Mouse (Mus musculus) gastrocnemius, postnatal 4 days (tissue): Measurements from ENCODE around the gene Adcy9. TPM values are rescaled to one million over a fixed set of nuclear protein-coding genes. Genes with fewer than 3 reads are reported as not detected.
"Not testable (repeated sequence)": the region's sequence is repeated elsewhere in the genome, so short reads cannot be mapped to it uniquely, and the experiment has no call there.

Experiments used
- DNase-seq, 2 experiments: peaks; one replicate each; pipeline ENCODE4 v3.0.0; 2021 to 2022; ENCODE audit warnings: low spot score in 2 of 2, mixed read lengths in 2 of 2
- total RNA-seq, 2 experiments: library from RNA; stranded (reverse); gene quantifications; 2 replicates each; pipeline ENCODE4 v1.2.3; 2021

The Adcy9 gene
- total RNA-seq, 2 experiments from 2014 or later = 18.1 to 19.3 TPM

DNA sequence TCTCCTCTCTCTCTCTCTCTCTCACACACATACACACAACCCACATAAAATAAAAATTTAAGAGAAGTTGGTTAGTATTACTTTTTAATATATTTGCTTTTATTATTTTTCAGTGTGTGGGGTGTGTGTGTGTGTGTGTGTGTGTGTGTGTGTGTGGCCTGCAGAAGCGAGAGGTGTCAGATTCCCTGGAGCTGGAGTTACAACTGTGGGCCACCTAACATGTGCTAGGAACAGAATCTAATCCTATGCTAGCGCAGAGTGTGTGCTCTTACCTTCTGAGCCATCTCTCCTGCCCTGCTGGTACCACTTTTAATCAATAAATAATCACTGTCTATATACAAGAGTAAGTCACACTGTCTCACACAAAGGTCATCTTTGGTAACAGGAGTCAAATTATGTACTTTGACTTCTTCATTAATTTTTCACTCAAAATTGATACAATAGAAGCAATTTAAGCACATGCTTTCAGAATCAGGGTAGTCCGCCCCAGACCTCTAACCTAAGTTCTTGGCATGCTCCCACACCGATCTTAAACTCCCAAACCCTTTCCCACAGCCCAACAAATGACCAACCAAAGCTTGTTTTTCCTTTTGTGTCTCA is 25.2 kb downstream of the Adcy9 start:
- no peak for DNase-seq

DNA sequence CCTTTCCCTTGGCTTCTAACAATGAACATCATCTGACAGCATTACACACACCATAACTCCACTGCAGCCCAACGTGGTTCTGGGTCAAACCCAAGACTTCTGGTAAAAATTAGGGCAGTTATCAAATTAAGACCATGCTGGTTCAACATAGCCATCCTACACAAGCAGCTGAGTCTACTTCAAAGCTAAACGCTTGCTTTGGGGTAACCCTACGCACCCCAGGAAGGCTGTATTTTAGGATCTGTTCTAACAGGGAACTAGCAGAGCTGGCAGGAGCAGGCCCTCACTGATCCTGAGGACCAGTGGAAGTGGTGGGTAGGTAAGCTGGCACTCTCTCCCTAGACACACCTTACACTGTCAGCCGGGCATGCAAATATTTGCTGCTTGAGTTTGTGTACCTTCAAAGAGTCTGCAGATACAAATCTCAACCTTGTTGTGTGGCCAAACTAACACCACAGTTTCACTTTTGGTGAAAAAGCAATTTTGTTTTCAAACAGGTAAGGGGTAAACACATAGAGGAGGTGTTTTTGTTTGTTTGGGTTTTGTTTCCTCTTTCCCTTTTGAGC is 36.7 kb downstream of the Adcy9 start:
- no peak for DNase-seq

DNA sequence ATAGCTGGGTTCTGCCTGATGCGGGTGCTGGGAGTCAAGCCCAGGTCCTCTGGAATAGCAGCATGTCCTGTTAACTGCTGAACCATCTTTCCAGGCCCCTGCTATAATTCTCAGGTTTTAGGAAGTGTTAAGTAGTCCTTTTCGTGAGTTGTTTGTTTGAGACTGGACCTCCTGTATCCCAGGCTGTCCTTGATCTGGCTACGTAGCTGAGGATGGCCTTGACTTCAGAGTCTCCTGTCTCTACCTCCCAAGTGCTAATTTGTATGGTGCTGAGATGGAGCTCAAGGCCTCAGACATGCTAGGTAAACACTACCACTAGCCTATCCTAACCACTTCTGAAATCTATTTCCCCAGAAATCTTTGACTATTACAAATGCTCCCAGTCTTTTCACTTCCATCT is 37.9 kb downstream of the Adcy9 start:
- no peak for DNase-seq

DNA sequence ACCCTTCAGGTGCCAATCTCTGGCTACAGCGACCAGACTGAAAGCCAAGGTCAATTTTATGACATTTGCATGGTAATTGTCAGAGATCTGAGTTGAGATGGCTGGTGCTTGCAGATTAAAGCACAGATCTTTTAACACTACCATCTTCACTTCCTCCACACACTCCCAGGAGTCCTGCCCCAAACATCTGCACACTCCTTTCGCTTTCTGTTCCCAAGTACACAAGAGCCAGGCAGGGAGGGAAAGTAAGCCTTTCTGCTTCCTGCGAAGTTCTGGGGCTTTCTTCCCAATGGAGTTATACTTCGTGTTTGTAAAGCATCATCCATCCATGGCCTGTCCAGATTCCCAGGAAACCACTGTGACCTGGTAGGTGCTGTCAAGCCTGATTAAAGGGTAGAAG is 38.8 kb downstream of the Adcy9 start:
- no peak for DNase-seq

DNA sequence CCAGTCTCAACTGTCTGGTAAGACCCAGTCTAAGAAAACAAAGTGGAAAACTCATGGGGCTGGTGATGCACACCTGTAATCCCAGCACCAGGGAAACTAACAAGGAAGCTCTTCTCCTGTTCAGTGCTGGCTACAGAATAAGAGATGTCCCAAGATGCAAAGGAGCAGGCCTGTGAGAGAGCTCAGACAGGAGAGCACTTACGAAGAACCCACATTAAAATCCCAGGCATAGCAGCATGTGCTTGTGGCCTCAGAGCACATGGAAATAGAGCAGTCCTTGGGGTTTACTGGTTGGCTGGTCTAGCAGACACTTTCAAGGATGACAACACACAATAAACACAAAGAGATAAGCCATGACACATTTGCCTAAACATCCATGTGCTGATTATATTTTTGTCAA is 41.5 kb downstream of the Adcy9 start:
- no peak for DNase-seq

DNA sequence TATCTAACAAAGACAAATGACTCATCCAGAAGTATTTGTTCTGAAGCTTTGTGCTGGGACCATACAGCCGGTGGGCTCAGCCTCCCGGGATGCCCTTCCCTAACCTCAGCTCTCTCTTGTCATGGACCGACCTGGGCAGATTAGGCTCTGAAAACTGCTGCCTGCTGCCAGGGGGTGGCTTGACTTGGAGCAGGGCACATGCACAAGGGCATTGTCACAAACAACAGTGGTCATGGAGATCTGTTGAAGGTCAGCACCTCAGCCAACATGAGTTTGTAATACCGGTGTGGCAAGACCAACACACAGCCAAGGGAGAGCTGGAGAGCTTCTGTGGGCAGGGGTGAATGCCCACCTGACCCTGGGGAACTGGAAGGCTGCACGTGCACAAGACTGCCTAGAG is 42.7 kb downstream of the Adcy9 start:
- DNase-seq = no peak

DNA sequence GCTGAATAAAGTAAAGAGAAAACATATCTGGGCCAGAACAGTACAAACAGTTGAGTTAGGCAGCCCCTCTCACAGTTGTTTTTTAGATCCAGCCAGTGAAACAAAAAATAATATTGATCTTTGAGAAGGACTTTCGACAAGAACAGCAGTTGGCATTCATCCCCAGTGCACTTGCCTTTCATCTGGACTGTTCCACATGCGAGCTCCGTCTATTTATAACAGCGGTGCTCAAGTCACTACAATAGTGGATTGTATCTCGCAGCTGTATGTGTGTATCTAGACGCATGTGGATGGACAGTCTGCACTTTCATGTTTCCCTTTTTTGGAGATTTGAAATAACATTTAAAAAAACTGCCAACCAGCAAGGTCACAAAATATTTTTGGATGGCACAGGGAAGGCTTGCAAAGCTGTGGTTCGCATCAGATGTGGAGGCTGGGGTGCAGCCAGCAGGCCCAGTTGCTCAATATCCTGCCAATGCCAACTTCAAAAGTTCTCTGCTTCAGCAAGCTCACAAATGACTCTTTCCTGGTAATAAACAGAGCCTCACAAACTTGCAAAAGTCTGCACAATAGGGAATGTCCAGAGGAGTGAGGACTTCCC is 45.4 kb downstream of the Adcy9 start:
- DNase-seq = no peak

DNA sequence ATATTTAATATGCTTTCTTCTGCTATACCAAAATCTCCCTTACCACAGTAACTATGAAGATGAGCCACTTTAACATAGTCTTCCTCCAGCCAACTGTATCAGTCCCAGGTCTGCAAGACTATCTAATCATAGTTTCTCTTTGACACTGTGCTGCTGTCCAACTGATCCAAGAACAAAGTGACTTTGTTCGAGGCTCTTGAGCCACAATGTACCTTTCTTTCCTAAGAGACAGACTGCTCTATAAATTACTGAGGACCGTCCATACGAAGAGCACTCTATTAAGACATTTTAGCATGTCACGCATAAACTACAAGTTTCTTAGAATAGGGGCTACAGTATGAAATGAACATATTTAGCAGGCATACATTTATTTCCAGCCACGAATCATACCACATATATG is 46.0 kb downstream of the Adcy9 start:
- no peak for DNase-seq

DNA sequence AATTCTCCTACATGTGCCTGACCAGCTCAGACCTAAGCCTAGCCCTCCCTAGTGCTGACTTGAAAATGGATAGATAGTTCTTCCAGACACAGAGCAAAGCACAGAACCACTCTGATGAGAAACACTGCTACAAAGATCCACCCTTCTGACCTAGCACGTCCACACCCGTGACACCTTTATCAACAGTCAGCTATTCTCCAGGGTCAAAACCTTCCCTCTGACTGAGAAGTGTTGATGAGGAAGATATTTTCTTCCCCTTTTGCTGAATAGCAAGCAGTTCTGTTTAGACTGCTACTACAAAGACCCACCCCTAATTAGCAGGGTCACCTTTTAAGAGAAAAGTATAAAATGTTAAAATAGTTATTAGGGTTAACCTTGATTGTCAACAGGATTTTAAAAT is 49.3 kb downstream of the Adcy9 start:
- no peak for DNase-seq

DNA sequence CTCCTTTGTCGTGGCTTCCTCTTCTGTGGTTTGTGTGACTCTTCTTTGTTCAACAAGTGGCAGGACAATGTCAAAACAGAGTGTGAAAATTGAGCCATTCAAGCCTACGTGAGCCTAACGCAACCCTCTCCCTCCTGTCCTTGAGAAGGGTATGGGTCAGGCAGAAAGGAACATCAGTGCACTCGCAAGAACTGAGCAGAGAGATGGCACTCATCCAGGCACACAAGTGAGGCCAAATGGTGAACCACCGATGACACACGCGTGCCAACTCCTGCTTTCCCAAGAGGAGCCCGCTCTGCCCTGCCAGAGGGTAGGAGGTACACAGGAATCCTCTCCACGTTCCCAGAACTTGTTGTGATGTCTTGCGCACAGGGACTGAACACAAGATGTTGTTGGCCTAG is 50.2 kb downstream of the Adcy9 start:
- DNase-seq = peak in 1 of 2 experiments; percentile 28

DNA sequence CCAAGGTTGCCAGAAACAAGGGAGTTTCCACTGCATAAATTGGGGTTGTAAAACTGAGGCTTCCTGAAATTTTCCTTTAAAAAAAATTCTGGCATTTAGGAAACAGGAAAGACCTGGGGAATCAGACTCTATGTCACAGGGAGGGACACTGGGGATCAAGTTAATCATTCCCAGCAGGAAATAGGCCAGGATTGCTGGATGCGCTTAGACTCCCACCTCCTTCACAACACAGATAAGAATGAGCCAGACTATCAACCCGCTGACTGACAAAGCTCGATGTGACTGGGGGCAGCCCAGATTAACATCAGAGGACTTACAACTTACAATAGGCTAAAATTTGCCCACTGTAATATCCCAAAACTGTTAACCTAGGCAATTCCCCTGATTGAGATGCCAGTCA is 52.4 kb downstream of the Adcy9 start:
- no peak for DNase-seq

DNA sequence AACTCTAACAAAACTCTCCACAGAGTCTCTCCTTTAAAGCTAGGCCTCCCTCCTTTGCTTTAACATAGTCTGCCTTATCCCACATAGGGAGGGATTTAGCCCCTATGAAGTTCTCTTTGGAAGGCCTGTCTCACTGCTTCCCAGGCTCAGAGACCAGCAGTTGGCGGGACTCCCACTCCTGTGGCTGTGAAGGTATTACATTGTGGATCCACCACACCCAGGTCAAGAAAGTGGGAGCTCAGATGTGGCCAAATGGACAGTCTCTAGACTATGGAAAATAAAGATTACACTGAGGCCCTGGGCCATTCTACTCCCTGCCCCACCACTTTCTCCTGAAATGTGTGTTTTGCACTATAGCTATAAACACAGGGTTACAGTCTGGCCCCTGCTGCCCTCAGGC is 53.0 kb downstream of the Adcy9 start:
- DNase-seq = no peak

DNA sequence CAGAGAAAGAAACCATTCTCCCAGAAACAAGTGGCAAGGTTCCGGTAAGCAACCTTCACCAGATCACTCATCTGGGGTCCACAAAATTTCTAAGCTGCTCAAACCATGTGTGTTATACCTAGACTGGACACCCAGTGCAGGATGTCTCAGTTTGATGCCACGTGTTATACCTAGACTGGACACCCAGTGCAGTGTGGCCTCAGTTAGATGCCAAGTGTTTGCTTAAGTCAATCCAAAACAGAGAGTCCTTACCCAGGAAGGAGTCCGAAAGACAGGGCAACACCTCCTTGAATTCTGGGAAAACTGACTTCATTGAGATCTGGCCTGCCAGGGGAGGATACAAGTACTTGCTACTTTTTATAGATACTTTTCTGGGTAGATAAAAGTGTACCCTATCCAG is 53.6 kb downstream of the Adcy9 start:
- DNase-seq = no peak

DNA sequence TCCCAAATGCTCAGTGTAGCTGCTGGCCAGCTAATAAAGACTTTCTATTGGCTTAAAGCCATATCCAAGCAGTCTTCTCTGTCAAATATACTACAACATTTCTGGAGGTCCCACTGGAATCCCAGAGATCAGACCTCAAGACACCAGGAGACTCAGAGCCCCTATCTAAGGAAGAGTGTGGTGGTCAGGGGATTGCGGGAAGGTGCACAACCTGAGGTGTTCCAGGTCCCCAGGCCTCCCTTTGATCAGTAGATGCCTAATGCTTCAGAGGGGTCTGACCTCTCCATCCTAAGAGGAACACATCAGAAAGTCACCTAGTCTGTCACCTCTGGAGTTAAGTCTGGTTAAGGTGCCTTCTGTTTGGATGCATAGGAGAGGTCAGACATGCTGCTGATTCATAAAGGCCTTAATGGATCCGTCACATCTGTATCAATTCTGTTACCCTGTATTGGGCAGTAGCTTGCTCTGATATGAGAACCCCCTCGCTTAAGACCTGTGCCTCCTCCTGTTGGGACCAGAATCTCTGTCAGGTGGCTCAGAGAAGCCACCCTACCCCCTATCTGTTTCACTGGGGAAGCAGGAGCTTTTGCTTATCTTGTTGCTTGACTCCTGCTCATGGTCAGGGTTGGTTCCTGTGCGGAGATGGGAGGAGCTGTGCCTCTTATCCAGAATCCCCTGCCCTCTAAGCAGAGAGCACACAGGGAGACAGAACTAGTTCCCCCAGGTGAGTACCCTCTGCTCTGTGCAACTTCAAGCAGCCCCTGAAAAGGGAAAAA is 56.8 kb downstream of the Adcy9 start:
- no peak for DNase-seq

DNA sequence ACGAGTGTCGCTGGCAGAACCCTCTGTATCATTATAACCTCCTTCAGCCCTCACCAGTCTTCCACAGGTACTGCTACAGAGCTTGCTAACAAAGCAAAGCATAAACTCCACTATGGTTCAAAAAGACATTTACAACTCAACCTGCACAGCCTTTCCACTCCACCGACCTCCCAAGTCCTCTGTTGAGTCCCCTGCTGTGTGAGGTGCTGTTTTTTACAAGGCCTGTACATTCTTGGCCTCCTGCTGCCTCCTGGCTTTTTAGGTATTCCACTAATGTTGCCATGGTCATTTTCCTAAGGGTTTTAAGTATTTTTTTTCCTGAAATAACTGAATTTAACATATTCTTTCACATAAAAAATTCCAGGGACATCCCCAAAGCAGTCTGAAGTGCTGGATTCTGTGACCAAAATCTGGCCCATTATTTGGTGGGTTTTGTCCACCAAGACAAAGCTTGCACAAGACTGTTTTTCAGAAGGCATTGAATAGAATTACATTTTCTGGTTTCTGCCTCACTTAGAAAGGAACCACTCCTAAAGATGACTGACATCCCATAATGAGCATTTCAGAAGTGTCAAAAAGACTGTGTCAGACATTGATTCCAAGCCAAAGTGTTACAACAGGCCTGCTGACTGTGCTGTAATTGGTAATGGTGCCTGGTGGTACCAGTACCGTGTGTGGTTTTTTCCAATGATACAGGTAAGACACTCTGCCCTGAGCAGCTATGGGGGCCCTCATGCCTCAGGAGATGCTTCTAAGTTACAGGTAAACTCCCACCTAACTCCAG is 64.8 kb downstream of the Adcy9 start:
- no peak for DNase-seq

DNA sequence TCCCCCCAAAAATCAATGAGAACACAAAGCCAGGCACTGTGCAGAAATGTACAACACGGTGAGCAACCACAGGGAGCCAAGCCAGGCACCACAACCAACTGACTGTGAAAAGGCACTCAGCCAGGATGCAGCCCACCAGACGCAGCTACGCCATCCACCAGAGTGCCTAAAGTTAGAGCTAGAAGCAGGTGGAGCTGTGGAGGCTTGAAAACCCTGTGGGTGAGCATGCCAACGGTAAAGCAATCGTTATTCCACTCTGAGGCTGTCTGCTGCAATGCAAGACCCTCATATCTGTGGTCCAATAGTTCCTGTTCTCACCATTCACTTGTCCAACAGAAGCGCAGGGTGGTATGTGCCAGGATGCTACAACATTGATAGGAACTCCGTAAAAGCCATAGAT is 77.7 kb downstream of the Adcy9 start:
- no peak for DNase-seq

DNA sequence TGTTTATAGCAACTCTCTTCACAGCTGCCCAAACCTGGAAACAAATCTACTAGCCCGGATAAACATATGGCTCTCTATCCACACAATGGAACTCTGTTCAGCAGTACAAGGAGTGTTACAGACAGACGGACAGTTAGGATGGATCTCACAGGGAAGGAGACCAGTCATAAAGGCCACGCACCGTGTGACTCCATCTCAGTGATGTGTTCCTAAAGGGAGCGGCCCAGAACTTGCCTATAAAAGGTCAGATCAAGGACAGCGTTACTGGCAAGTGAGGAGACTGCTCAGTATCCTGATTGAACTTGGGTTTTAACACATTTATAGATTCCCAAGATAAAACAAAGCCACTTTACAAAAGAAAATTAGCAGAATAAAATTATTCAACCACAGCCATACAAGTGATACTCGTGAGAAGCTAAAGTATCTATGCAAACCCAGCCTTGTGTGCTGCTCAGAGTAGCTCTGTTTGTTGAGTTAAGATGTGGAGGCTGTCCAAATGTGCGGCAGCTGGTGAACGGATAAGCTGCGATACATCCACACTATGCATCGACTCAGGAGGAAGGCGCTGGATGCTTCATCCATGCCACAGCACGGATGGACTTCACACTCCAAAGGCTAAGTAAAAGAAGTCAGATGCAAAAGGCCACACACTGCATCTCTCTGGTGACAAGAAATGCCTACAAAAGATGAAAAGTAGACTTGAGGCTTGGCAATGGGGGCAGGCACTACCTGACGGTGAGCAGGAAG is 78.8 kb downstream of the Adcy9 start:
- no peak for DNase-seq

DNA sequence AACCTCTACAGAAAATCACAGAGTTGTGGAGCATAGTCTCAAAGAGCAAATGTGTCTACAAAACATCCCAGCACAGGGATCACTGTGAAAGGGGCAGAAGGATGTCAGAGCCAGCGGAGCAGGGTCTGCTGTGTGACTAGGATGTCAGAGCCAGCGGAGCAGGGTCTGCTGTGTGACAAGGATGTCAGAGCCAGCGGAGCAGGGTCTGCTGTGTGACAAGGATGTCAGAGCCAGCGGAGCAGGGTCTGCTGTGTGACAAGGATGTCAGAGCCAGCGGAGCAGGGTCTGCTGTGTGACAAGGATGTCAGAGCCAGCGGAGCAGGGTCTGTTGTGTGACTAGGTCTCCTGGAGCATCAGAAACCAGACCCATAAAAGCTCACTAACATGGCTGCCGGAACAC is 81.1 kb downstream of the Adcy9 start:
- not testable (repeated sequence) for DNase-seq

DNA sequence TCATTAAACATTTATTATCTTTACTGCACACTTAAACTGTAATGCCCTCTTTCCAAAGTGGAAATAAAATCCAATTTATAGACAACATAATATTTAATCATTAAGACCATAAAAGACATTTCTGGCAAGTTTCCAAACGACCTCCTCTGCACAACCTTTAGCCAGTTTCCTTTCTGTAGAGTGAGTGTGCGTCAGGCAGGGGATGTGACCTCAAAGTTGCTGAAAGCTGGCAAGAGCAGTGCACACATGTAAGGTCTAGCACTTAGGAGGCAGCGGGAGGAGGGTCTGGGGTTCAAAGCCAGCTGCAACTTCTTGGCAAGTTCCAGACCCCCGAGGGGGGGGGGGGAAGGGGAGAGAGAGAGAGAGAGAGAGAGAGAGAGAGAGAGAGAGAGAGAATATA is 83.0 kb downstream of the Adcy9 start:
- DNase-seq = no peak

DNA sequence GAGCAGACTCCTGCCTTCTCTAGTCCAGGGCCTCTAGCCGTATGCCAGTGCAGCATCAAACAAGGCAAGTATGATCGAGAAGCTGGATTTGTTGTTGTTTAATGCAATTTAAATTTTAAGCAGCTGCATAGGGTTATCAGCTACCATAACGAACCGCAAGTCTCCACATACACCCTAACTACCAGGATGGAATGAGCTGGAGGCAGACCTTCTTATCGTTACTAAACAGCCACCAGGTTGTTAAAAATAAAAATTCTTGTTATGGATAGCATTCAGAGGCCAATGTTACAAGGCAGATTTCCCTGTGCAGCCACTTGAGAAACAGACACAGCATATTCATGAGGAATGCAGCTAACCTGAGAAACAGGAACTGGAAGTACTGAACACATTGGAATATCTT is 86.5 kb downstream of the Adcy9 start:
- no peak for DNase-seq

DNA sequence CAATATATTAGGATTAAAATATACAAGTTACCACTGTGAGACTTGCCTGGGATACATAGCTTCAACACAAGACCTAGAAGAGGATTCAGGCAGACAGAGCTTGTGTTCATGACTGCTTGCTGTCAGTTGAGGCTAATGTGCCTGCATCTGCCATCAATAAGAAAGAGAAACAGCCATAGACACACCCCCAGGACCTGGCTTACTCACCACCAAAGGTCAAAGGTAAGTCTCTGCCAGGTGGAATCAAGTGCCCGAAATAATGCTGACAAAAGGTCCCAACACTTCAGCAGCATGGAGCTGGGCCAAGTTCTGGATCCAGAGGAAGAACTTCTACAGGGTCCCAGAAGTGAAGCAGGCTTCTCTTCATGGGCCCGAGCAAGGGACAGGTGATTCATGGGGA is 86.9 kb downstream of the Adcy9 start:
- DNase-seq = no peak
